Mouse (Mus musculus): ENCODE measurements around the gene Olig2. TPM values are rescaled to one million over a fixed set of nuclear protein-coding genes. Genes with fewer than 3 reads are reported as not detected.

The Olig2 gene
- total and polyA plus RNA-seq, 2 experiments = not detected

DNA sequence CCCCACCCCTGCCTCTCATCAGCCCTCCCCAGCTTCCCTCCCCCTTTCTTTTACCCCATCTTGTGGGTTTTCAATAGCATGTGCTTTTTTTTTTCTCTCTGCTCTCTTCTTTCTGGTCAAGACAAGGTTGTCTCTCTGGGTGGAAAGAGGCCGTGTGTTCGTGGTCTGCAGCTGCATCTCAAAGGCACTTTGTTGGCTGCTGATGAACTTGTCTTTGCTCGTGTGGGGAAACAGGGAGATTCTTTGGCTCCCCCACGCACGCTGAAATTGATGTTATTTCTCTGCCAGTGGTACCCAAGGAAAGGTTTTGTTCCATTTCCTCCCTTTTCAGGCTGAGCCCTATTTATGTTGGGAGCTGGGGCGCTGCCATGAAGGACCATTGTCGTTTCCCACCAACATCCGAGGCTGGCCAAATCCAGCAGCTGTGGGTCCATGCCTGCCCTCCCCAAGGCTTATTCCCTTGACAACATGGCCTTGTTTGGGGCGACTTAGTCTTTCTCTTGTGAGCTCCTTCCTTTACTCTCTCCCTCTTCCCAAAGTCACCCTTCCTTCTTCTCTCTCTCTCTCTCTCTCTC is 33.5 kb upstream of the Olig2 start:
- H3K27ac ChIP-seq (replicated peaks; ENCODE audit: insufficient read depth, low read depth, low read length) = no peak overlapping the region
- no peaks in the 10 kb centered on the region for H3K27me3 ChIP-seq (ENCODE audit: control insufficient read depth, insufficient read depth, low read length)
- H3K4me1 ChIP-seq (ENCODE audit: control insufficient read depth, insufficient read depth, low read length) = no peaks in the 10 kb centered on the region
- no peak for DNase-seq (ENCODE audit: extremely low read depth, low read depth, low spot score)
- H3K4me3 ChIP-seq (ENCODE audit: insufficient read depth, low read depth, low read length) = no peak overlapping the region
- H3K79me2 ChIP-seq (ENCODE audit: control insufficient read depth, insufficient read depth, low read length) = no peaks in the 10 kb centered on the region
- TF ChIP-seq CTCF (IDR thresholded peaks at IDR 0.05; ENCODE audit: low read depth, low read length) (no peak), POLR2A (IDR thresholded peaks at IDR 0.05; ENCODE audit: extremely low read depth, insufficient read depth, low read length) (no peak)
- WGBS = 85% methylated on average over 9 of the region's 9 CpGs
- no peaks in the 10 kb centered on the region for H3K36me3 ChIP-seq (ENCODE audit: control insufficient read depth, insufficient read depth, low read length)
- H3K9ac ChIP-seq (ENCODE audit: low read depth, low read length) = no peak overlapping the region

GRCm38 (mm10) chr16:91192672-91193354 is 32.4 kb upstream of the Olig2 start:
- H3K79me2 ChIP-seq (ENCODE audit: control insufficient read depth, insufficient read depth, low read length) = no peaks in the 10 kb centered on the region
- H3K9ac ChIP-seq (ENCODE audit: low read depth, low read length) = no peak overlapping the region
- H3K4me3 ChIP-seq (ENCODE audit: insufficient read depth, low read depth, low read length) = no peak overlapping the region
- TF ChIP-seq CTCF (IDR thresholded peaks at IDR 0.05; ENCODE audit: low read depth, low read length) (no peak), POLR2A (IDR thresholded peaks at IDR 0.05; ENCODE audit: extremely low read depth, insufficient read depth, low read length) (no peak)
- no peaks in the 10 kb centered on the region for H3K27me3 ChIP-seq (ENCODE audit: control insufficient read depth, insufficient read depth, low read length)
- no peak overlapping the region for H3K27ac ChIP-seq (replicated peaks; ENCODE audit: insufficient read depth, low read depth, low read length)
- 74% methylated on average over 15 of the region's 15 CpGs for WGBS
- DNase-seq (ENCODE audit: extremely low read depth, low read depth, low spot score) = no peak
- H3K4me1 ChIP-seq (ENCODE audit: control insufficient read depth, insufficient read depth, low read length) = no peaks in the 10 kb centered on the region
- no peaks in the 10 kb centered on the region for H3K36me3 ChIP-seq (ENCODE audit: control insufficient read depth, insufficient read depth, low read length)

DNA sequence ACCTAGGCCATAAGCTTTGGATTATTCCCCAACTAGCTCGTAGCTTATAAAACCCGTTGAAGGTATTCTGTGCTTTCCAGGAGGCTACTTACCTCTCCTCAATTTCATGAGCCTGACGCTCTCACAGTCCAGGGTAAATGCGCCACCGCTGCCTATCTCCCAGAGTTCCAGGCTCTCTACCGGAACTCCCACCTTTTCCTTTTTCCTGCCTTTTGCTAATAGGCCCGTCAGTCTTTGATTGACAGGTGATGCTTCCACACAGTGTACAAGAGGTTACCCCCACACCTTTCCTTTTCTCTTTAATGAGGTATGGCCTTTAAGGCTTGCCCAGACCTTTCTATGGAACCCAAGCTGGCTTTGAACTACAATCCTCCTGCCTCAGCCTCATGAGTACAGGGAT is 25.4 kb upstream of the Olig2 start:
- Histone ChIP-seq H3K4me1 (ENCODE audit: control insufficient read depth, insufficient read depth, low read length) (no peaks in the 10 kb centered on the region), H3K27me3 (ENCODE audit: control insufficient read depth, insufficient read depth, low read length) (no peaks in the 10 kb centered on the region), H3K4me3 (ENCODE audit: insufficient read depth, low read depth, low read length) (no peak overlapping the region), H3K79me2 (ENCODE audit: control insufficient read depth, insufficient read depth, low read length) (no peaks in the 10 kb centered on the region), H3K9ac (ENCODE audit: low read depth, low read length) (no peak overlapping the region), H3K36me3 (ENCODE audit: control insufficient read depth, insufficient read depth, low read length) (no peaks in the 10 kb centered on the region), H3K27ac (replicated peaks; ENCODE audit: insufficient read depth, low read depth, low read length) (no peak overlapping the region)
- DNase-seq (ENCODE audit: extremely low read depth, low read depth, low spot score) = no peak
- 90% methylated on average over 7 of the region's 7 CpGs for WGBS
- TF ChIP-seq CTCF (IDR thresholded peaks at IDR 0.05; ENCODE audit: low read depth, low read length) = no peak
- no peak for TF ChIP-seq POLR2A (IDR thresholded peaks at IDR 0.05; ENCODE audit: extremely low read depth, insufficient read depth, low read length)

DNA sequence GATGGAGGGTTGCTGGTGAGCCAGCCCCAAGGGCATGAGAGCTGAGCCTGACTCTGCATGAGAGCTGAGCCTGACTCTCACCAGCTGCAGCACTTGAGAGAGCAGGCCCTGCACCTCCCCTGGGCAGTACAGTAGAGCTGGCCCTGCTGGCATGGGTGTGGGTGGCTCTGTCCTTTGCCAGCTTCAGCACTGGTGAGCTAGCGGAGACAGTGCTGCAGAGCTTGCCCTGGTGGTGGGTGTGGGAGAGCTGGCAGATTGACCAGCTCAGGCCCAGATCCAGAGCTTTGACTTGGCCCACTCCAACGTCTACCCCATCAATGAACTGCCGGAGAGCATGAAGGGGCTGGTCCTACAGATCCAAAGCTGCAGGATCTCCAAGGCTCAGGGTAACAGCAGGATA is 22.3 kb upstream of the Olig2 start:
- no peak for DNase-seq (ENCODE audit: extremely low read depth, low read depth, low spot score)
- Histone ChIP-seq H3K79me2 (ENCODE audit: control insufficient read depth, insufficient read depth, low read length) (no peaks in the 10 kb centered on the region), H3K27me3 (ENCODE audit: control insufficient read depth, insufficient read depth, low read length) (no peaks in the 10 kb centered on the region; the same call in 1 of the 2 replicates), H3K4me1 (ENCODE audit: control insufficient read depth, insufficient read depth, low read length) (no peaks in the 10 kb centered on the region), H3K4me3 (ENCODE audit: insufficient read depth, low read depth, low read length) (no peak overlapping the region), H3K9ac (ENCODE audit: low read depth, low read length) (no peak overlapping the region), H3K27ac (replicated peaks; ENCODE audit: insufficient read depth, low read depth, low read length) (no peak overlapping the region), H3K36me3 (ENCODE audit: control insufficient read depth, insufficient read depth, low read length) (no peaks in the 10 kb centered on the region)
- WGBS = 87% methylated on average over 3 of the region's 3 CpGs
- TF ChIP-seq POLR2A (IDR thresholded peaks at IDR 0.05; ENCODE audit: extremely low read depth, insufficient read depth, low read length) (no peak), CTCF (IDR thresholded peaks at IDR 0.05; ENCODE audit: low read depth, low read length) (no peak)

DNA sequence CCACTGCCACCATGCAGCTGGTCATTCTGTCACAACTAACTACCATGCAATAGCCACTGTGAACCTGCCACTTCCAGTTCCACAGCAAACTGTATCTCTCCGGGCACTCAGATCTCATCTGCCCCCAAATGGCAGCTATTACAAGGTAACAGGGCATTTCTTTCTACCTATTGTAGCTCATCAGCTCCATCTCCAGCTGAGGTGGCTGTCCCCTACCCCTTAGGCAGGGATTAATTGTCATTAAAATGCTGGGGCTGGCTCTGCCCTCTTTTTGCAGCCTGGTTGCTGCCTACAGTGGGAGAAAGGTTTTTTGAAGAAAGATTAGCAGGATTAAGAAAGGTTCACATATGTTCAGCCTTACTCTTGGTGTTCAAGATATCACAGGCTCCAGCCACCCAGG is 18.9 kb upstream of the Olig2 start:
- 88% methylated on average over 1 of the region's 1 CpGs for WGBS
- Histone ChIP-seq H3K4me3 (ENCODE audit: insufficient read depth, low read depth, low read length) (no peak overlapping the region), H3K4me1 (ENCODE audit: control insufficient read depth, insufficient read depth, low read length) (no peaks in the 10 kb centered on the region)

DNA sequence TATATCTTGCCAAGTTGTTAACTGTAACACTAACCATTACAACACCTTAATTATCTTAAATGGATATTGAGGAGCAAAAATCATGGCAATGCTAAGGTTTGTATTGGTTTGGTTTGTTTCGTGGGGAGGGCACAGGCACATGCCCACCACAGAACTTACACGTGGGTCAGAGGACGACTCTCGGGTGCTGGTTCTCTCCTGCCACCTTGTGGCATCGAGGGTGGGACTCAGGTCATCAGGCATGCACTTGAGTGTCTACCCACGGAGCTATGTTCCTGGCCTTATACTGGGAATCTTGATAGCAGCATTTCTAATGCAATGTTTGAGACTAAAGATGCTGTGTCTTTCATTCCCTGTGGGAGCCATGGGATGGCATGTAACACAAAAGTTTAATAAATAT is 8.2 kb upstream of the Olig2 start:
- Histone ChIP-seq H3K4me1 (ENCODE audit: control insufficient read depth, insufficient read depth, low read length) (no peaks in the 10 kb centered on the region), H3K36me3 (ENCODE audit: control insufficient read depth, insufficient read depth, low read length) (no peaks in the 10 kb centered on the region), H3K27me3 (ENCODE audit: control insufficient read depth, insufficient read depth, low read length) (peaks cover 33% of the 10 kb centered on the region), H3K4me3 (ENCODE audit: insufficient read depth, low read depth, low read length) (no peak overlapping the region), H3K27ac (replicated peaks; ENCODE audit: insufficient read depth, low read depth, low read length) (no peak overlapping the region), H3K79me2 (ENCODE audit: control insufficient read depth, insufficient read depth, low read length) (no peaks in the 10 kb centered on the region), H3K9ac (ENCODE audit: low read depth, low read length) (no peak overlapping the region)
- WGBS = 36% methylated on average over 6 of the region's 6 CpGs
- TF ChIP-seq POLR2A (IDR thresholded peaks at IDR 0.05; ENCODE audit: extremely low read depth, insufficient read depth, low read length) (no peak), CTCF (IDR thresholded peaks at IDR 0.05; ENCODE audit: low read depth, low read length) (no peak)
- no peak for DNase-seq (ENCODE audit: extremely low read depth, low read depth, low spot score)

More for the DNA sequence above, 18.9 kb upstream of the Olig2 start:
- Histone ChIP-seq H3K36me3 (ENCODE audit: control insufficient read depth, insufficient read depth, low read length) (no peaks in the 10 kb centered on the region), H3K27ac (replicated peaks; ENCODE audit: insufficient read depth, low read depth, low read length) (no peak overlapping the region), H3K27me3 (ENCODE audit: control insufficient read depth, insufficient read depth, low read length) (no peaks in the 10 kb centered on the region; the same call in 1 of the 2 replicates), H3K79me2 (ENCODE audit: control insufficient read depth, insufficient read depth, low read length) (no peaks in the 10 kb centered on the region), H3K9ac (ENCODE audit: low read depth, low read length) (no peak overlapping the region)
- DNase-seq (ENCODE audit: extremely low read depth, low read depth, low spot score) = no peak
- TF ChIP-seq CTCF (IDR thresholded peaks at IDR 0.05; ENCODE audit: low read depth, low read length) (no peak), POLR2A (IDR thresholded peaks at IDR 0.05; ENCODE audit: extremely low read depth, insufficient read depth, low read length) (no peak)
